Mouse (Mus musculus) left cerebral cortex, adult 11 months (tissue): ENCODE measurements around the gene Ganc.

Experiments used
- DNase-seq: peaks from one replicate; pipeline ENCODE4 v3.0.0; 2022; ENCODE audit warnings: low spot score

Gene Ganc

GRCm38 (mm10) chr2:120403653-120403985 is at the start of gene Ganc:
Ganc (plus strand) TSS chr2:120403896.
- no peak for DNase-seq

- no peak for DNase-seq
Measured at GRCm38 (mm10) chr2:120360425-120360824, 43.3 kb upstream of the Ganc start.

- DNase-seq: no peak
Measured at GRCm38 (mm10) chr2:120366501-120366900, 37.2 kb upstream of the Ganc start.

GRCm38 (mm10) chr2:120367416-120368207 is 36.1 kb upstream of the Ganc start:
- no peak for DNase-seq

- no peak for DNase-seq
Measured at GRCm38 (mm10) chr2:120373858-120374257, 29.8 kb upstream of the Ganc start.

GRCm38 (mm10) chr2:120386264-120386663 is 17.4 kb upstream of the Ganc start:
- no peak for DNase-seq

GRCm38 (mm10) chr2:120387291-120387690 is 16.4 kb upstream of the Ganc start:
- DNase-seq: no peak

- no peak for DNase-seq
Measured at GRCm38 (mm10) chr2:120389376-120389775, 14.3 kb upstream of the Ganc start.

- no peak for DNase-seq
Measured at GRCm38 (mm10) chr2:120390934-120391333, 12.8 kb upstream of the Ganc start.

- DNase-seq: no peak
Measured at GRCm38 (mm10) chr2:120392406-120392805, 11.3 kb upstream of the Ganc start.

GRCm38 (mm10) chr2:120397951-120398350 is 5.7 kb upstream of the Ganc start:
- no peak for DNase-seq

GRCm38 (mm10) chr2:120402813-120403212 is 883 bp upstream of the Ganc start:
- DNase-seq: no peak

- DNase-seq: peak; percentile 94
Measured at GRCm38 (mm10) chr2:120403986-120404822, 508 bp downstream of the Ganc start, which contains the start of gene Tmem87a. Tmem87a (minus strand) TSS chr2:120404113.

GRCm38 (mm10) chr2:120404823-120405765 is 1.4 kb downstream of the Ganc start:
- no peak for DNase-seq

GRCm38 (mm10) chr2:120411096-120411628 is 7.5 kb downstream of the Ganc start:
- no peak for DNase-seq

- DNase-seq: no peak
Measured at GRCm38 (mm10) chr2:120414113-120414512, 10.4 kb downstream of the Ganc start.

- peak; percentile 22 for DNase-seq
Measured at GRCm38 (mm10) chr2:120414738-120415414, 11.2 kb downstream of the Ganc start.

- no peak for DNase-seq
Measured at GRCm38 (mm10) chr2:120424386-120424785, 20.7 kb downstream of the Ganc start.

- no peak for DNase-seq
Measured at GRCm38 (mm10) chr2:120444486-120444885, 40.8 kb downstream of the Ganc start.

GRCm38 (mm10) chr2:120446373-120446772 is 42.7 kb downstream of the Ganc start:
- DNase-seq: no peak

GRCm38 (mm10) chr2:120447306-120447705 is 43.6 kb downstream of the Ganc start:
- no peak for DNase-seq
